Mouse (Mus musculus) forebrain, embryonic 16.5 days (tissue): ENCODE measurements at regions not wholly inside any gene's neighbourhood (a gene's known extent, or its start where the extent isn't known, plus 50 kb on each side); places are given as distances from the start of the nearest gene placed in this dataset.
"Not testable (repeated sequence)": the region's sequence is repeated elsewhere in the genome, so short reads cannot be mapped to it uniquely, and the experiment has no call there.

Experiments
- ATAC-seq: fragments of 200-750 bp; cut with Nextera tagmentation; 2 replicates; pipeline ENCODE4 v1.8.0; 2017; ENCODE audit warnings: mild to moderate bottlenecking, moderate library complexity
- H3K27ac ChIP-seq: fragments of 300-500 bp; sonication (generic); 2 replicates; pipeline ENCODE4 v1.5.1; 2014; ENCODE audit warnings: low read length, control low read depth
- H3K27me3 ChIP-seq: fragments of 300-500 bp; sonication (generic); replicated peaks from 2 replicates; pipeline ENCODE4 v1.6.1; 2014; ENCODE audit warnings: low read length; ENCODE audit not compliant: control insufficient read depth, insufficient read depth
- H3K36me3 ChIP-seq: fragments of 300-500 bp; sonication (generic); 2 replicates; pipeline ENCODE4 v1.6.1; 2014; ENCODE audit not compliant: control insufficient read depth, insufficient read depth
- H3K4me1 ChIP-seq: fragments of 300-500 bp; sonication (generic); replicated peaks from 2 replicates; pipeline ENCODE4 v1.6.1; 2014; ENCODE audit warnings: low read length; ENCODE audit not compliant: control insufficient read depth, insufficient read depth
- H3K4me2 ChIP-seq: fragments of 300-500 bp; sonication (generic); 2 replicates; pipeline ENCODE4 v1.6.1; 2014; ENCODE audit warnings: mild to moderate bottlenecking, low read length, control low read depth
- H3K4me3 ChIP-seq: fragments of 300-500 bp; sonication (generic); replicated peaks from 2 replicates; pipeline ENCODE4 v1.5.1; 2014; ENCODE audit warnings: mild to moderate bottlenecking, low read length, control low read depth
- H3K9ac ChIP-seq: fragments of 300-500 bp; sonication (generic); replicated peaks from 2 replicates; pipeline ENCODE4 v1.6.1; 2014; ENCODE audit warnings: low read depth, low read length, control low read depth
- H3K9me3 ChIP-seq: fragments of 300-500 bp; sonication (generic); 2 replicates; pipeline ENCODE4 v1.6.1; 2016; ENCODE audit warnings: low read length; ENCODE audit not compliant: control insufficient read depth
- WGBS: fragments of 180-500 bp; shearing (Covaris S2); extraction: QIAGEN DNeasy Blood & Tissue Kit; methylation state at CpG from one replicate; pipeline ENCODE4 v1.1.7; 2014; 5-methylcytosine and 5-hydroxymethylcytosine counted together

- not testable (repeated sequence) for H3K36me3 ChIP-seq, H3K27me3 ChIP-seq, H3K9ac ChIP-seq, ATAC-seq, H3K4me3 ChIP-seq, H3K9me3 ChIP-seq, H3K27ac ChIP-seq, H3K4me2 ChIP-seq
- peaks cover 29% of the 10 kb centered on the region for H3K4me1 ChIP-seq
- WGBS: 14% methylated on average over 6 of the region's 6 CpGs
Observed at GRCm38 (mm10) chr2:92810956-92811355, 103.9 kb upstream of the Syt13 start.

DNA sequence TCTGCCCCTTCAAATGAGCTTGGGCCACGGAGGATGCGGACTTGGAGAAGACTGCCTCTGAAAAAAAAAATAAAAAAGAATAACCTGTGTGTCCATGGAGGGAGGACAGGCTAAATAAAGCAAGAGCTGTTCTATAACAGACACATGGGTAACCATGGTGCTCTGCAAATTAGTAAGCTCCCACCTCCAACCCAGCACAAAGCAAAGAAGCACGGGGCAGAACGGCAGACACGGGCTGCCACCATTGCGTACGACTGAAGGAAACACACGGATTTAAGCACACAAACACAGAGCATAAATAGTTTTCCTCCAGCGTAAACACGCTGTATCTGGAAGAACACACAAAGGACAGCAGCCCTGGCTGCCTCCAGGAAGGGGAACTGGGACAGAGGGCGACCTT, 101.9 kb upstream of the Syt13 start:
- 73% methylated on average over 11 of the region's 11 CpGs for WGBS
- Histone ChIP-seq H3K27ac (no peak overlapping the region), H3K4me3 (no peak overlapping the region), H3K4me2 (no peak overlapping the region), H3K9ac (no peak overlapping the region), H3K36me3 (no peaks in the 10 kb centered on the region), H3K27me3 (no peaks in the 10 kb centered on the region), H3K4me1 (peaks cover 14% of the 10 kb centered on the region), H3K9me3 (no peaks in the 10 kb centered on the region)
- no peak for ATAC-seq

DNA sequence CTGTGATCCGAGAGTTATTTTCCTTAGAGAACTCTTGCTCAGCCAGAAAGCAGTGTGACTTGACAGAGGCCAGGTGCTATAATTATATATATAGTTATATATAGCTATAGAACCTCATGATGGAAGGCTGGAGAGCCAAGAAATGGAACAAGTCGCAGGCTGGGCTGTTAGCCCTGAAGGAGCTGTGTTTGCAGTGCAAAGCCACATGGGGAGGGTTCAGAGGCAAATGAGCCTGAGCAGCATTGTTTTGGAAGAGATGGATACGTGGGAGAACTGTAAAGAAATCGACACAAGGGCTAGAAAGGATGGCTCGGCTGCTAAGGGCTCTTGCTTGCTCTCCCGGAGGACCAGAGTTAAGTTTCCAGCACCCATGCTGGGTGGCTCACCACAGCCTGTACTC, 95.3 kb upstream of the Syt13 start:
- Histone ChIP-seq H3K9ac (no peak overlapping the region), H3K36me3 (no peaks in the 10 kb centered on the region), H3K9me3 (no peaks in the 10 kb centered on the region), H3K27me3 (no peaks in the 10 kb centered on the region), H3K4me2 (no peak overlapping the region), H3K4me1 (peaks cover 4% of the 10 kb centered on the region; the same call in 1 of the 2 replicates), H3K27ac (no peak overlapping the region), H3K4me3 (no peak overlapping the region)
- ATAC-seq: no peak
- 67% methylated on average over 6 of the region's 6 CpGs for WGBS

- H3K4me3 ChIP-seq: no peak overlapping the region
Observed at GRCm38 (mm10) chr2:92824325-92824724, 90.6 kb upstream of the Syt13 start.

DNA sequence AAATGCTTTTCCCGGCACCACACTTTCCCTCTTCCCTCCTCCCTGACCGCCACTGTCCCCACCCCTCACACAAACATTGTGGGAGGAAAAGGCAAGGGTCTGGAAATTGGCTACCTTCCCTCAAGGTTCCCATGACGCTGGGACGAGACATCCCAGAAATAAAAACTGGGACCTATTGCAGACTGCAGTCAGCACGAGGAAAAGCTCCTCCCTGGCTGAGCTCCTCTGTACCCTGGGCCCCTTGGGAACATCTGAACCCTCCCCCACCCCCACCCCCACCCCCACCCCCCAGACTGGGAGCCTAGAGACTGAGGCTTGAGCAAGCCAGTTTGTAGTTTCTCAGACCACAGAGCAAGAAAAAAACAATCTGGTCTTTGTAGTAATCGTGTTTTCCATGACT, 89.5 kb upstream of the Syt13 start:
- H3K9me3 ChIP-seq: no peaks in the 10 kb centered on the region
- no peaks in the 10 kb centered on the region for H3K27me3 ChIP-seq
- H3K36me3 ChIP-seq: no peaks in the 10 kb centered on the region
- no peak overlapping the region for H3K9ac ChIP-seq
- H3K4me2 ChIP-seq: no peak overlapping the region
- H3K27ac ChIP-seq: no peak overlapping the region
- H3K4me1 ChIP-seq: peaks cover 4% of the 10 kb centered on the region
- WGBS: 23% methylated on average over 6 of the region's 6 CpGs
- no peak overlapping the region for H3K4me3 ChIP-seq
- no peak for ATAC-seq

More at GRCm38 (mm10) chr2:92824325-92824724, 90.6 kb upstream of the Syt13 start:
- ATAC-seq: no peak
- H3K9ac ChIP-seq: no peak overlapping the region
- WGBS: 90% methylated on average over 1 of the region's 1 CpGs
- H3K36me3 ChIP-seq: no peaks in the 10 kb centered on the region
- H3K27me3 ChIP-seq: no peaks in the 10 kb centered on the region
- H3K27ac ChIP-seq: no peak overlapping the region
- peaks cover 4% of the 10 kb centered on the region for H3K4me1 ChIP-seq
- no peaks in the 10 kb centered on the region for H3K9me3 ChIP-seq
- H3K4me2 ChIP-seq: no peak overlapping the region

- H3K27ac ChIP-seq: no peak overlapping the region
- no peak for ATAC-seq
- WGBS: 79% methylated on average over 2 of the region's 2 CpGs
Observed at GRCm38 (mm10) chr2:92830134-92830533, 84.8 kb upstream of the Syt13 start.

DNA sequence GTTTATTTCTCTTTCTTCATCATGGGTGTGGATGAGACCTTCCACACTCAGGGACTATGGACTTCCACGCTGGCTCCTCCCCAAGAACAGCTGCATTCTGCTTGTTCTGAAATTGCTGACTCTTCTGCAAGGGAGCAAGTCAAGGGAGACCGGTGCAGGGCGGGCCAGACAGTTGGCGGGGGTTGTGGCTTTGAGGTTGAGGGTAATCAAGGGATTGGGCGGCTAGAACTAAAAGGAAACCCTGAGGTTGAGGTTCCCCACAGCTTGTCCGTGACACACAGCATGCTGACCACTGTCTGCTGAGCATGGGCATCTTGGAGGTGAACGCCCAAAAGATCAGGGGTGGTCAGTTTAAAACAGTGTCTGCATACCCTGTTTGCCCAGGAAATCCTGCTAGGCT, 83.1 kb upstream of the Syt13 start:
- ATAC-seq: no peak
- no peak overlapping the region for H3K4me2 ChIP-seq
- H3K9me3 ChIP-seq: no peaks in the 10 kb centered on the region
- WGBS: 83% methylated on average over 7 of the region's 7 CpGs
- no peak overlapping the region for H3K4me3 ChIP-seq
- no peaks in the 10 kb centered on the region for H3K36me3 ChIP-seq
- H3K4me1 ChIP-seq: no peaks in the 10 kb centered on the region
- H3K27me3 ChIP-seq: no peaks in the 10 kb centered on the region
- H3K9ac ChIP-seq: no peak overlapping the region
- no peak overlapping the region for H3K27ac ChIP-seq

More at GRCm38 (mm10) chr2:92830134-92830533, 84.8 kb upstream of the Syt13 start:
- Histone ChIP-seq H3K4me2 (no peak overlapping the region), H3K9me3 (no peaks in the 10 kb centered on the region), H3K9ac (no peak overlapping the region), H3K4me3 (no peak overlapping the region), H3K36me3 (no peaks in the 10 kb centered on the region), H3K4me1 (no peaks in the 10 kb centered on the region; the same call in 1 of the 2 replicates), H3K27me3 (no peaks in the 10 kb centered on the region)

GRCm38 (mm10) chr2:92836203-92836602, 78.7 kb upstream of the Syt13 start:
- Histone ChIP-seq H3K4me3 (no peak overlapping the region), H3K27ac (no peak overlapping the region), H3K9me3 (no peaks in the 10 kb centered on the region), H3K27me3 (no peaks in the 10 kb centered on the region), H3K4me2 (no peak overlapping the region), H3K9ac (no peak overlapping the region), H3K4me1 (no peaks in the 10 kb centered on the region), H3K36me3 (no peaks in the 10 kb centered on the region)
- WGBS: 79% methylated on average over 4 of the region's 4 CpGs
- no peak for ATAC-seq

GRCm38 (mm10) chr2:92838012-92838411, 76.9 kb upstream of the Syt13 start:
- 91% methylated on average over 5 of the region's 5 CpGs for WGBS
- H3K36me3 ChIP-seq: no peaks in the 10 kb centered on the region
- no peak overlapping the region for H3K27ac ChIP-seq
- no peak overlapping the region for H3K9ac ChIP-seq
- H3K4me1 ChIP-seq: no peaks in the 10 kb centered on the region
- no peak overlapping the region for H3K4me2 ChIP-seq
- H3K27me3 ChIP-seq: no peaks in the 10 kb centered on the region
- ATAC-seq: no peak
- H3K9me3 ChIP-seq: no peaks in the 10 kb centered on the region
- H3K4me3 ChIP-seq: no peak overlapping the region

- H3K36me3 ChIP-seq: no peaks in the 10 kb centered on the region
- peaks cover 4% of the 10 kb centered on the region for H3K4me1 ChIP-seq
- H3K27me3 ChIP-seq: no peaks in the 10 kb centered on the region
- no peak overlapping the region for H3K4me3 ChIP-seq
- no peaks in the 10 kb centered on the region for H3K9me3 ChIP-seq
- H3K27ac ChIP-seq: no peak overlapping the region
- H3K4me2 ChIP-seq: no peak overlapping the region
- ATAC-seq: no peak
- 16% methylated on average over 4 of the region's 4 CpGs for WGBS
- no peak overlapping the region for H3K9ac ChIP-seq
Observed at GRCm38 (mm10) chr2:92840009-92840408, 74.9 kb upstream of the Syt13 start.
